Mouse (Mus musculus) heart, postnatal 0 days (tissue): Measurements from ENCODE around the gene Pou2f2.

Source experiments
- CTCF ChIP-seq: IDR thresholded peaks from 2 replicates; pipeline ENCODE4 v1.5.1; 2016; ENCODE audit warnings: antibody characterized with exemption, control low read depth, low read depth
- EP300 ChIP-seq: IDR thresholded peaks from 2 replicates; pipeline ENCODE4 v1.6.1; 2016; ENCODE audit warnings: antibody characterized with exemption, low read depth

GRCm38 (mm10) chr7:25197384-25198018 is 18.0 kb upstream of the Pou2f2 start:
- TF ChIP-seq CTCF (no peak), EP300 (no peak)
